Mouse (Mus musculus): Measurements from ENCODE around the gene Ftsj3.
A peak's percentile ranks its signal among the peaks of the same experiment; 100 is the strongest.
"Not testable (repeated sequence)": the region's sequence is repeated elsewhere in the genome, so short reads cannot be mapped to it uniquely, and the experiment has no call there.

The Ftsj3 gene

DNA sequence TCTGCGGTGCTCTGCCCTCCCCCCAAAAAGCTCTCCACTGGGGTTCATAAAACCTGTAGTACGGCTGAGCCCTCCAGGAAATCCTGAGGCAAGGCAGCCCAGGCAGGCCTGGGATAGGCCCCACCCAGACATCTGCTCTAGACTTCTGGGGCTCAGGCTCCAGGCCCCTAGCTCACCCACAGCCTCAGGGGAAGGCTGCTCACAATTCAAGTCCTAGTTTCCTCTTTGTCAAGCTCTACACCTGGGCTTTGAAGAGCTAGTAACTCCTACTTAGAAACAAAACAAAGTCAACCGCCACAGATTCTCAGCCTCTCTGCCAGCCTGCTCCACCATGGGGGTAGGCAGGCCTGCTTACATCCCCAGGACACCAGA is 13.2 kb upstream of the Ftsj3 start:
- DNase-seq (ENCODE audit: extremely low read depth, insufficient read length, low spot score) = no peak

DNA sequence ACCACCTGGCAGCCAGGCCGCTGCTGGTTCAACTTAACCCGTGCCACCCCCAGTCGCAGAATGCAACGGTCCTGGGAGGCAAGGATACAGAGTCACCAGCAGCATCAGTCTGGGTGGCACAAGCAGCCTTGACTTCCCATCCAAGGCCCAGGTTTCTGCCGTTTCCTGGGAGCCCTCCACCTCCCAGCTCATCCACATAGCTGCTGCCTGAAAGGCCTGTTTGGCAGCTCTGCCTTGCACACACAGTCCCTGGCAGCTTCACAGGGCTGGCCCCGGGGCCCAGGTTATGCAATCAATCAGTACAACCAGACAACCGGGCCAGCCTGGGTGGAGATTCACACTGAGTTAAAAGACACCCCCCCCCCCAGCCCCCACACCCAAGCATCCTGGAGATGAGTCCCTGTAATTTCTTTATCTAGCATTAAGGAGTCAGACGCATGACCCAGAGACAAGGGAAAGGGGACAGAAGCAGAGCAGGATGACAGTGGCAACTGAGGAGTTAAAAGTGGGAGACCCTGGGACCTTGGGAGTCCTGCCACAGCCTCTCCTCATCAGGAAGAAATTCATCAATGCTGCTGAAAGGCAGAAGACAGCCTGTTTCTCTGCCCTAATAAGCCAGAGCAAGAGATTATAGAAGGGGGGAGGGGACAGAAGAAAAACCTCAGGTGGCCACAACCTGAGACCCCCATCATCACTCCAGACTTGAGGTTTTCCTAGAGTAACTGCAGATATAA is 12.6 kb upstream of the Ftsj3 start:
- DNase-seq (ENCODE audit: extremely low read depth, insufficient read length, low spot score) = no peak

DNA sequence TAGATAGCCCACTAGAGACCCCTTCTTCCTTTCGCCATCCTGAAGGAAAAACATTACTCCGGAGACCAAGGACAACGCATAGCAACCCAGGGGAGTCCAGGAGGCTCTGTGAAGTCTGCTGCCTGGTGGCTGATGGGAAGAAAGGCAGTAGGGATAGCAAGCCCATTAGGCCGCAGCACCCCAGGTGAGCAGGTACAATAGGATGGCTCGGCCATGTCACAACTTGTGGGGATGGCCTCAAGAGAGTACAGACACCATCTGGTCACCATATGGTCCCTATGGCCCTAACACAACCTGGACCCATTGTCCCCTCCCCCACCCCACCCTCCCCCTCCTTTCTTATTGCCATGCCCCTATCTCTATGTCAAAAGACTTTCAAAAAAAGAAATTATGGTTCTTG is 12.0 kb upstream of the Ftsj3 start:
- DNase-seq (ENCODE audit: extremely low read depth, insufficient read length, low spot score) = no peak

DNA sequence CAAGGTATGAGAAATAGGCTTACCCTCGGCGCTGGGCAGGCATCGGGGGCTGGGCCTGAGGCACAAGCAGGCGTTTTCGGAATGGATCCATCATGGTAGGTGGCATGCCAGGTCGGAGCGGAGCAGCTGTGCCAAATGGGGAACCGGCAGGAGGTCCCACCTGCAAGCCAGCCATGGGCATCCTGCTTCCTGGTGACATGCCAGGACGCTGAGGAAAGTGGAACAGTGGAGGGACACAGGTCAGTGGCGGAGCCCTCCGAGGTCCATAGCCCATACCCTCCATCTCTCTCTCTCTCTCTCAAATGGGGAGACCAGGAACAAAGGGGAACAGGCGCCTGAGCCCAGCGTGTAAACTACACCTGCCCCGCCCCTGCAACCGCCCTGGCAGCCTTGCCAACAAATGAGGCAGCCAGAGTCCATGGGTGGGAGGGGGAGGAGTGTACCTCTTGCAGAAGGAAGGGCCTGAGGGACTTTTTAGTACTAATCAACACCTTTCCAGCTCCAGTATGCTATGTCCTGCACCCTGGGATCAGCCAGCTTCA is 11.5 kb upstream of the Ftsj3 start:
- no peak for DNase-seq (ENCODE audit: extremely low read depth, insufficient read length, low spot score)

DNA sequence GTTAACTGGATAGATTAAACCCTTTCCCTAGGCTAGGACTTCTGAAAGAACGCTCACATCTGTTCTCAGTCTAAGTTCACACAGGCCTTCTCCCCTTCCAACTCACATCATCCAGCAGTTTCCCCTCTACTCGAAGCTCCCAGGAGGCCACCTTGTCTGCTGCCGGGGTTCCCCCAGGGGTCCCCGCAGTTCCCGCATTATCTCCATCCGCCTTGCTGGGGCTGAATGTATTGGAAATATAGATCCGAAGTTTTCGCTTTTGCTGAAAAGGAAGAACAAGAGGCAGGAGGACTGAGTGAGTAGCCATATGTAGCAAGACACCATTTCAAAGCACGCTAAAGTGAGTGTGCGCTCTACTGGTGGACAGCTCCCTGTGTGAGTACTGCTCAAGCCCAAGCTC is 10.6 kb upstream of the Ftsj3 start:
- DNase-seq (ENCODE audit: extremely low read depth, insufficient read length, low spot score) = no peak

DNA sequence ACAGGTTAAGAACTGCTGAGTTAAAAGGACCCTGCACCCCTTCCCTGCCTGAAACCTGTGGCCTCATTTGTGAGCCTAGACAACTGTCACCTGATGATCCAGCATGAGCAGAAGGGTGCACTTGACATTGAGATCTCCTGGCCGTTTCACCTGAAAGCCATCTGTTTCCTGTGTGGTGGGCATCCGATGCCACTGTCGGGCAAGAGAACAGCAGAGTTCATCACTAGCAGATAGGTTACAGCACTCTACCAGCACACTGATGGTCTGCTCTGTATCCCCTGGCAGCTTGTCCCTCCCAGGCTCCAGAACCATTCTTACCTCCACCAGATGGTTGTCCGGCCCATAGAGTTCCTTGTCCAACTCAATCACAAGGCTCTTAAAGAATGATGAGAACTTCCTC is 9.7 kb upstream of the Ftsj3 start:
- DNase-seq (ENCODE audit: extremely low read depth, insufficient read length, low spot score) = no peak

DNA sequence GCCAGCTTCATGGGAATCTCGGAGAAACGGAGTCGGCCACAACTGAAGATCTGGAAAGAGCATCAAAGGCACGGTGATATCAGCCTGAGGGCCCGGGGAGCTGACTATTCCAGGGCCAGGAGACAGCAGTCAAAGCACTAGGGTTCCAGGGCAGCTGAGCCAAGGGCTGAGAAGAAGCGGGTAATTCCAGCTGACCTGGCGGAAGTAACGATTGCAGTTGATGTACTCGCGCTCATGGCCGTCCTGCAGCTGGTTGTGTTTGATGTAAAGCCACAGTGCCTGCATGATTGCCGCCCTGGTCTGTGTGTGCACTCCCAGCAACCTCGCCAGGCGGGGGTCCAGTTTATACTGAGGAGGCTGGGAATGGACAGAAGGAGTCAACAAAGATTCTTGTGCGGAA is 9.1 kb upstream of the Ftsj3 start:
- no peak for DNase-seq (ENCODE audit: extremely low read depth, insufficient read length, low spot score)

DNA sequence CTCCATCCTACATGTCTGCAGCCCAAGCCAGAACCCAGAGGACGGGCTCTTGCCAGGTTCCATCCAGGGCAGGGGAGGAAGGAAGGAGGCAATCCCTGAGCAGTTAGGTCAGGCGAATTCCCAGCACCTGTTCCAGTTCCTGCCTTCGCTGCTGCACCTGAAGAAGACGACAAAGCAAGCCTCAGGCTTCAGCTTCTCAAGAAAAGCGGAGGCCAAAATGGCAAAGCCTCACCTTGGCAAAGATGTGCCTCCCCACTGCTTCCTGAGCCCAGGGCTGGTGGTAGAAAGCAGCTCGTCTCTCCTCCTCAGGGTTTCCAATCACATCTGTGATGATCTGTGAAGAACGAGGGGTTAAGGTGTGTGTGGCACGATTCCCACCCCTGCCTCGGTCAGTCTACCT is 8.1 kb upstream of the Ftsj3 start:
- DNase-seq (ENCODE audit: extremely low read depth, insufficient read length, low spot score) = no peak

DNA sequence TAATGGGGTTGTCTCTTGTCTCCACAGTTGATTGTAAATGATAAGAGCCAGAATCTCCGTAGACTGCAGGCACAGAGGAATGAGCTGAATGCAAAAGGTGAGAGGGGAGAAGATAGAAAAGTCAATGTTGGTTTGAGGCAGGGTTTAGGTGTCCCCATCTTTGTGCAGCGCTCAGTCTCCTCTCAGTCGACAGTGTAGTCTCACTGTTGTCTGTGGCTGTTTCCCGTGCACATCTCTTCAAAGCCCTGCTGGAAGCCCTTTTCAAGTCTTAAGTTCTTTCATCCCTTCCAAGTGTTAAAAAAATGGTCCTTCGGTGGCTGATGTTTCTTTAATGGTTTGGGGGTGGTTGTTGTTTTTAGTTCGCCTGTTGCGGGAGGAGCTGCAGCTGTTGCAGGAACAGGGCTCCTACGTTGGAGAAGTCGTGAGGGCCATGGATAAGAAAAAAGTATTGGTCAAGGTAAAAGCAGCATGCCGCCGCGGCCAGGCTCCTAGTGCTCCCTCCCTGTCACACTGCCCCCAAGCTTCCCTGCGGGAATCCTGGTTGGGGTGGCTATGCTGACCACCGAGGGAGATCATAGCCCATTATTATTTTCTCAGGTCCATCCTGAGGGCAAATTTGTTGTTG is 5.1 kb upstream of the Ftsj3 start:
- DNase-seq (ENCODE audit: extremely low read depth, insufficient read length, low spot score) = no peak

DNA sequence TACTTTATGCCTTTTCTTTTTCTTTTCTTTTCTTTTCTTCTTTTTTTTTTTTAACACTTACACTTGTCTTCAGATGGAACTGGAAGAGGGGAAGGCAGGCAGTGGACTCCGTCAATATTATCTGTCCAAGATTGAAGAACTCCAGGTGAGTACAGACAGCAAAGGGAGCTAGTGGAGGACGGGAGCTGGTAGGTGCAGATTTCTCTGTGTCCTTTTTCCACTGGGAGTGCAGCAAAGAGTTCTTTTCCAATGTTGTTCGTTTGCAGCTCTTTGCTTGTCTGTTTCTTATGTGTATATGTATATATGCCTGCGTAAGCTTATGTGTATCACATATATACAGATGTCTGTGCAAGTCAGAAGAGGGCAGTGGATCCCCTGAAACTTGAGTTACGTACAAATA is 896 bp upstream of the Ftsj3 start:
- no peak for DNase-seq (ENCODE audit: extremely low read depth, insufficient read length, low spot score)

DNA sequence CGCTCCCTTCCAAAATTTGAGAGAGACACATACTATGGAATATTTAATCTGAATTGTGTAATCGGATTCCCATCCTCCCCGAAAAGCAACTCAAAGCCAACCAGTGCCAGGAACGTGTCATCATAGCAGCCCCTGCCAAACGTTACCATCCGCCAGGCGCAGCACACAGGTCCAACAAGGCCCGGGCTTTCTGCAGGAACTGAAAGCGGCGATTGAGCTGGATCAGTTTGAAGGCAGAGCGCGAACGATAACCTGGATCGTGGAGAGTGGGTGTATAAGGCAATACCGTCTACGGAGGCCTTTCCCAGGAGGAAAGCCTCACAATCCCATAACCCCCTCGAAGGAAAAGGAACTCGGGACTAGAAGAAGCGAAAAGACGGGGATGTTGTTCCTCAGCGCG is 705 bp downstream of the Ftsj3 start:
- no peak for DNase-seq (ENCODE audit: extremely low read depth, insufficient read length, low spot score)

DNA sequence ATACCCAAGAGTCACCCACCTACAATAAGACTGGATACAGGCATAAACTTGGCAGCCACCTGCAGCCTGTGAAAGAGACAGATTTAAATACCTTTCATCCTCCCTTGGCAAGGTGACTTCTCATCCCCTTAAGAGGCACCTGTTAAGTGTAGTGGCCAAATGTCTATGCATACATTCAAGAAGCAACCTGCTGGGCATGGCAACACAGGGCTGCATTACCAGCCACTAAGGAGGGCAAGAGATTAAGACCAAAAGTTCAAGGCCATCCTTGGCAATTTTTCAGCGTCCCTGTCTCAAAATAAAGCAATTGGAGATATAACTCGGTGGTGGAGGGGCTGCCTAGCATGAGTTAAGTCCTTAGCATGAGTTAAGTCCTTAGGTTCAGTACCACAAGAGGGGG is 1.1 kb downstream of the Ftsj3 start:
- no peak for DNase-seq (ENCODE audit: extremely low read depth, insufficient read length, low spot score)

DNA sequence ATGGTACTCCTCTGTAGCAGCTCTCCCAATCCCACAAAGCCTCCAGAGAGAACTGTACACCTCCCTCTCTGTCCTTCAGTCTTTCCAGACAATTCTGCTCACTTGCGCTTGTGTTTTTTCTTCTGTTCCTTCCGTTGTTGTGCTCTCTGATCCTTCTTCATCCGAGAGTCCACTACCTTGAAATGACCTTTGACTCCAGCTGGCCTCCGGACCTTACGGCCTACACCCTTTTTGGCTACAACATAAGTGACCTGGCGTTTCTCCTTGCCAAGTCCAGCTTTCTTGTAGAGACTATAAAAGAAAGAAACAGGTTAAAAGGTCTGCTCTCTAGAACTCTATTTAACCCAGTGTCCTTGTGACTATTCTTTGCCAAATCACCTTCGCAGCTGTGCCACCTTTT is 6.6 kb downstream of the Ftsj3 start:
- no peak for DNase-seq (ENCODE audit: extremely low read depth, insufficient read length, low spot score)

DNA sequence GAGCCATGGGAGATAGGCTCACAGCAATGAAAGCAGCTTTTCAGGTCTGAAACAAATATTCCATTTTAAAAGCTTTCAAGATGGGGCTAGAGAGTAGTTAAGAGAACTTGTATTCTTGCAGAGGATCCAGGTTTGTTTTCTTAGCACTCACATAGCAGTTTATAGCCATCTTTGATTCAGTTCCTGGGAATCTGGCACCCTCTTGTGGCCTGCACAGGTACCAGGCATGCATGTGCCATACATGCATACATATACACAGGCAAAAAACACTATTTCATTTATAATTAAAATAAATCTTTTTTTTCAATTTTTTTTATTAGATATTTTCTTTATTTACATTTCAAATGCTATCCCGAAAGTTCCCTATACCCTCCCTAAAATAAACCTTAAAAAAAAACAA is 9.0 kb downstream of the Ftsj3 start:
- DNase-seq (ENCODE audit: extremely low read depth, insufficient read length, low spot score) = no peak

DNA sequence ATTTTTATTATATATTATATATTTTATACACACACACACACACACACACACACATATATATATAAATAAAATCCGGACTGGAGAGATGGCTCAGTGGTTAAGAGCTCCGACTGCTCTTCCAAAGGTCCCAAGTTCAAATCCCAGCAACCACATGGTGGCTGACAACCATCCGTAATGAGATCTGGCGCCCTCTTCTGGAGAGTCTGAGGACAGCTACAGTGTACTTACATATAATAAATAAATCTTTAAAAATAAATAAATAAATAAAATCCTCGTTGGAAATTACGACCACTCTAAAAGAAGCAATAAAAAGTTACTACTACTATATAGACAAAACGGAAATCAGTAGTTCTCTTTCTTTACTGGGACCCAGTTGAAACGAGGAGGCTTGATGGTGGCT is 21.9 kb downstream of the Ftsj3 start:
- DNase-seq (ENCODE audit: extremely low read depth, insufficient read length, low spot score) = not testable (repeated sequence)

DNA sequence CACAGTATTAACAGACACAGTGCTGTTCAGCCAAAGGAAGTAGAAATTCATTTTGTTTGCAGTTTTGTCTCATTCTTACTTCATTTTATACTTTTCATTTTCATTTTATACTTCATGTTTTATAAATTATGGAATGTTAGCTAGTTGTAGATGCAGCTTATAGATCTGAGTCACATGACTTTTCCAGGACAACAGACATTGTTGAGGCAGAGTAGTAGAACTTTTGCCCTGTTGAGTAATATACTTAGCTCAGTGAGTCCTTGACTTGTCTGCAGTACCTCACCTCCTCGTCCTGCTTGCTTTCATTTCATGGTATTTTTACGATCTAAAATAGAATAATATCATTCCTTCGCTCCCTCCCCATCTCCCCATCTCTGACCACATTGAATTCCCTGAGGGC is 35.3 kb downstream of the Ftsj3 start:
- no peak for DNase-seq (ENCODE audit: extremely low read depth, insufficient read length, low spot score)

DNA sequence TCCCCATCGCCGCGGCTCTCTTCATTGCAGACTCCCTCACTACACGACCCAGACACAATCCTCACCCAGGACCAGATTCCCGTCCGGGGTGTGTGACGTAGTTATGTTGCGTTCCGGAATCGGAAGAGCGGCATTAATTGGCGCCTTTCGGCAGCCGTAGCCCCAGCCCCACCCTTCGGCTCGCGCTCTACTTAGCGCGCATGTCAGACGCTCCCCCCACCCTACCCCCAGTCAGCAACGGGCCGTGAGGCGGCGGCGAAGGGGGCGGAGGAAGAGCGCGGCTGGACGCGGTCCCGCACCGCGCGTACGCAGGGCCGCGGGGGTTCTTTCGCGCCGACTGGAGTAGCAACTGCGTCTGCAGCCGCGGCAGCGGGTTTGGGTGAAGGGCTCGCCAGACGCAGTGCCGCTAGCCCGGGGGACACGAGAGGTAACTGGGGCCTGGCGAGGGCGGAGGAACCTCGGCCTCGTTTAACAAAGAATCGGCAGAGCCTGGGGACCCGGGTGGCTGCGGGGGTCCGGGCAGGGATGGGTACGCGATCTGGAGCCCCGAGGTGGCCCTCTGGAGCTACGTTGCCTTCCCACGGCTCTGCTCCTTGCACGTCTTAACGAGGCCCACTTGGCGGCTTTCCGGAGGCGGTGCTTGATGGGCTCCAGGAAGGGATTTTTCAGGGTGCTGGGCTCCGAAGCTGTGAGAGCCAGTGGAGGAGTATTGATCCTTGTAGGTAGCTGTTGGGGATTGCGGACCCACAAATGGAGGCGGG is 39.0 kb downstream of the Ftsj3 start, which contains the start of gene Ddx42:
Ddx42 (plus strand) TSS at position 197 of the 761 bp plus-strand sequence.
- peak; percentile 97 for DNase-seq (ENCODE audit: extremely low read depth, insufficient read length, low spot score)

DNA sequence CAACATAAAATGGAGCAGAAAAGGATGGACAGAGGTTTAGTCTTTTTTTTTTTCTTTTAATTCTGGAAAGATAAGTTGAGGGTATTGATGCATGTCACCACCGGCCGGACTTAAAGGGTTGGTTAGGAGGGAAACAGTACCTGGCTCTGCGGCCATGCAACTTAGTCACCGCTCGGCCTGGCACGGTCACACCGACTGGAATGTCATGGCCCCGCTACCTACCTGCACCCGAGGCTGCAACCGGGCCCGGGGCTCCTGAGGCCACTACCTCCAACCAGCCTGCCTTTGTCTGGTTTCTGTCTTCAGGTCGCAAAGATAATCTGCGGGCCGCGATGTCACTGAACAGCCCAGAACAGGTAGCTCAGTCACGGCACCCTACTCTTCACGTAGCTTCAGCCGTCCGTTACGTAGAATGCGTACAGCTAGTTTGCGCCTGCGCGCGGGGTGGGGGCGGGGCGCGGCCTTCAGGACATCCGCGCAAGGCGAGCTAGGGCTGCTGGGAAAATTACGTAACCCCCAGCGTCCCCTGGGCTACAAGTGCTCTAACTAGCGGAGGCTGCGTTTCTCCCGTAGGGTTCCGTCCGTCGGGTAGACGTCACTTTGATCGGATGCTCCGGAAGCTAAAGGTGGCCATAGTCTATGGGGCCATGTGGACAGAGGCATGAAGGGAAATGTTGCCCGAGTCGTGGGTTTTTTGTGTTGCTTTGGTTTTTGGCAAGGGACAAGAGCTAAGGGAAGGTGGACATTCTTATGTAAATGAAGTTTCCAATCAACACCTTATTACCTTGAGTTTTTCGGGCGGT is 39.8 kb downstream of the Ftsj3 start, which contains the start of gene Ccdc47:
Ccdc47 (minus strand) TSS at position 418 of the 803 bp plus-strand sequence.
- DNase-seq (ENCODE audit: extremely low read depth, insufficient read length, low spot score) = peak; percentile 99

DNA sequence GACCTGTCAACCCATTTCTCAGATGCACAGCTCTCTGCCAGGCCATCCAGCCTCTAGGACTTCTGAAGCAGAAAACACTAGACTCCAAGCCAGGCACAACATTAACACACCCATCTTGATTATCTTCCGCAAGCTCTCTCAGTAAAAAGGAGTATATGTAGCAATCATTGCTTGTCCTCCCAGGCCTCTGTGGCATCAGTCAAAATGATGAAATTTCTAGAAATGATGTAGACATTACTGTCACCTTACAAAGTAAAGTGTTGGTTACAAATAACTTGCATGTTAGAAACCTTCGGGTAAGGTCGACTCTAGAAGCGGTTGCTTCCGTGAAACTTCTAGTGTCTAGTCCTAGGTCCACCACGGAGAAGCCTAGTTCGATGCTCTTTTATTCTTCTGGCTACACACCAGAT is 40.4 kb downstream of the Ftsj3 start:
- DNase-seq (ENCODE audit: extremely low read depth, insufficient read length, low spot score) = no peak

DNA sequence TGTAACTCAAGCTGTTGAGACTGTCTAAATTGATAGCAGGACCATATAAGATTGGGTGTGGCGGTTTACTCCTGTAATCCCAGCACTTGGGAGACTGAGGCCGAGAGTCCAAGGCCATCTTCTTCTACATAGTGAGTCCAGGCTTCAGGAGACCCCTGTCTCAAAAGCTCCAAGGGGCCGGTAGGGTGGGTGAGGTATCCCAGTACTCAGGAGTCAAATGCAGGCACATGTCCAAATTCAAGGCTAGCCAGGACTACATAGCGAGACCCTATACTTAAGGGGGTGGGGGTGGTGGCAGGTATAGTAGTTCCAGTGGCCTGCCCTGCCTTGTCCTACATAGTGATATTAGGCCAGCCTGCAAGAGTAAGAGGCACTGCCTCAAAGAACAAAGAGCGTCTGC is 41.0 kb downstream of the Ftsj3 start:
- DNase-seq (ENCODE audit: extremely low read depth, insufficient read length, low spot score) = no peak

DNA sequence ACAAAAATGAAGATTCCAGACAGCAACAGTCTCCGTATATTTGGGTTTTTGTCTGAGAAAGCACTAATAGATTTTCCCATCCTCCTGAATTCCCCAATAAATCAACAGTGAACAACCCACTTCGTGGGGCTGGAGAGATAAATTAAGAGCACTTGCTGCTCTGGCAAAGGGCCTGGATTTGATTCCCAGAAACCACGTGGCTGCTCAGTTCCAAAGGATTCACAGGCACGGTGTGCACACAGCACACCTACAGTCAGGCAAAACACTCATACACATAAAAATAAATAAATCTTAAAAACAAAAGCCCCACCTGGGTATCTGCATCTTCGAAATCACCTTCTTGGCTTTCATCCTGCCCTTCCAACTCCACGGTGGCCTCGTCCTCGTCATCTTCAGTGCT is 43.1 kb downstream of the Ftsj3 start:
- DNase-seq (ENCODE audit: extremely low read depth, insufficient read length, low spot score) = no peak

All from 3134 (cell line).